Mouse (Mus musculus) liver, adult 2 months (tissue): Measurements from ENCODE around the gene Slc26a5. TPM values are rescaled to one million over a fixed set of nuclear protein-coding genes. Genes with fewer than 3 reads are reported as not detected.

Source experiments
- DNase-seq: peaks from one replicate; pipeline ENCODE4 v3.0.0-alpha.2; 2011; ENCODE audit warnings: low read depth, low spot score; ENCODE audit errors: extremely low read depth
- H3K27ac ChIP-seq: fragments of 200-500 bp; replicated peaks from 2 replicates; pipeline ENCODE4 v1.5.1; 2012; ENCODE audit warnings: low read depth, mild to moderate bottlenecking, control low read depth, inconsistent platforms, low read length; ENCODE audit not compliant: insufficient read depth
- H3K27me3 ChIP-seq: fragments of 200-500 bp; 2 replicates; pipeline ENCODE4 v1.6.1; 2012; ENCODE audit warnings: mild to moderate bottlenecking, moderate library complexity, low read length, inconsistent platforms; ENCODE audit not compliant: control insufficient read depth, insufficient read depth
- H3K36me3 ChIP-seq: fragments of 200-500 bp; 2 replicates; pipeline ENCODE4 v1.6.1; 2012; ENCODE audit warnings: low read length, inconsistent platforms; ENCODE audit not compliant: control insufficient read depth, insufficient read depth
- H3K4me1 ChIP-seq: fragments of 200-500 bp; 2 replicates; pipeline ENCODE4 v1.6.1; 2011; ENCODE audit warnings: low read length; ENCODE audit not compliant: control insufficient read depth, insufficient read depth
- H3K4me3 ChIP-seq: fragments of 200-500 bp; 2 replicates; pipeline ENCODE4 v1.5.1; 2011; ENCODE audit warnings: low read depth, mild to moderate bottlenecking, control low read depth, low read length, moderate library complexity; ENCODE audit not compliant: insufficient read depth
- H3K79me2 ChIP-seq: fragments of 200-500 bp; 2 replicates; pipeline ENCODE4 v1.6.1; 2012; ENCODE audit warnings: inconsistent platforms, mild to moderate bottlenecking, low read length, moderate library complexity; ENCODE audit not compliant: control insufficient read depth, insufficient read depth
- H3K9ac ChIP-seq: fragments of 200-500 bp; 2 replicates; pipeline ENCODE4 v1.6.1; 2012; ENCODE audit warnings: low read depth, mild to moderate bottlenecking, control low read depth, inconsistent platforms, low read length
- CTCF ChIP-seq: fragments of 200-500 bp; IDR thresholded peaks from 2 replicates; pipeline ENCODE4 v1.5.1; 2011; ENCODE audit warnings: low read depth, low read length, control low read depth
- POLR2A ChIP-seq: fragments of 200-500 bp; IDR thresholded peaks from 2 replicates; pipeline ENCODE4 v1.6.1; 2011; ENCODE audit warnings: low read length, control low read depth; ENCODE audit not compliant: insufficient read depth; ENCODE audit errors: extremely low read depth
- WGBS: fragments of 180-500 bp; shearing (Covaris S2); methylation state at CpG from one replicate; pipeline ENCODE4 v1.1.7; 2018; 5-methylcytosine and 5-hydroxymethylcytosine counted together
- polyA plus RNA-seq: library from polyadenylated mRNA; depleted of rRNA; stranded (reverse); fragments of >200 nt; gene quantifications from 2 replicates; pipeline ENCODE4 v1.2.3, GENCODE M21; 2012; rRNA removed
- total RNA-seq: library from RNA; depleted of rRNA; stranded (reverse); fragments of >200 nt; gene quantifications from 2 replicates; pipeline ENCODE4 v1.2.3, GENCODE M21; 2014; rRNA removed

Slc26a5 gene
- total and polyA plus RNA-seq, 2 experiments: not detected

DNA sequence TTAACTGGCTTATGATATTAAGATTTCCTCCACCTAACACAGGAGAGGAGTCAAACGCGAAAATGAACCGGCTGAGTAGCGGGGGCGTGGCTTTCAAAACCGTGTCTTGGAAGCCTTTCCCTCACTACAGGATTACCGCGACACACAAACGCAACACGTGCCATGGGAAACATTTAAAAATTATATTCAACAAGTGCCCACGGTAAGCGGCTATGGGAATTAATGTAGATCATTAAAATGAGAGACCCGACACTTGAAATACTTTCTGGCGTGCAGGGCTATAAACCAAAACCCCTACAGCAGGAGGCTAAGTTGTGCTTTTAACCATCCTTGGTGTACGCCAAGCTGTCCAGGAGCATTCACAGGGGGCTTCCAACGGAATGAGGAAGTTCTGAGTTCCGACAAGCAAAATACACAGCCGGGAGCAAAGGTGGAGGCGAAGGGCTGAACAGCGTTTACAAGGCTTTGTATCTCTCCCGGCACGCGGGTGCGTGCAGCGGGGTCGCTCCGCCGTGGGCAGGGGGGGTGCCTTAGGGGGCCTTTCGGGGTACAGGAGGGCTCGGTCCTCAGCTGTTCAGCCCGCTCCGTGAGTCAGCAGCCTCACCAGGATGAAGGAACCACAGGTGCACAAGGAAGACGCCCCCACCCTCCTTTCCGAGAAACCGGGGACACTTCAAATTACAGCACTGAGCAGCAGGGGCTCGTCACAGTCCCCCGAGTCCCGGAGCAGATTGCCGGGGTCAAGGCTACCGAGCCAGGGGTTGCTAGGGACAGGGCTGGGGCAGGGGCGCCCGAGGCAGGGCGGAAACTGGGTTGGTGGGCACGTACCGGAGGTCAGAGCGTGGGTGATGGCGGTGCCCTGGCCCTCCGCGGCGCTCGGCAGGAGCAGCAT, 81.0 kb downstream of the Slc26a5 start:
- Histone ChIP-seq H3K27ac (peak overlapping the region; percentile 48; the same call in 1 of the 2 replicates), H3K79me2 (peaks cover 22% of the 10 kb centered on the region; the same call in 1 of the 2 replicates), H3K4me3 (peak overlapping the region; percentile 99), H3K9ac (peak overlapping the region; percentile 96), H3K36me3 (peaks cover 21% of the 10 kb centered on the region; the same call in 1 of the 2 replicates), H3K4me1 (peaks cover 14% of the 10 kb centered on the region), H3K27me3 (no peaks in the 10 kb centered on the region)
- under 1% methylated on average over 50 of the region's 51 CpGs for whole genome bisulfite sequencing
- DNase-seq: peak; percentile 35
- TF ChIP-seq CTCF (no peak), POLR2A (no peak)

DNA sequence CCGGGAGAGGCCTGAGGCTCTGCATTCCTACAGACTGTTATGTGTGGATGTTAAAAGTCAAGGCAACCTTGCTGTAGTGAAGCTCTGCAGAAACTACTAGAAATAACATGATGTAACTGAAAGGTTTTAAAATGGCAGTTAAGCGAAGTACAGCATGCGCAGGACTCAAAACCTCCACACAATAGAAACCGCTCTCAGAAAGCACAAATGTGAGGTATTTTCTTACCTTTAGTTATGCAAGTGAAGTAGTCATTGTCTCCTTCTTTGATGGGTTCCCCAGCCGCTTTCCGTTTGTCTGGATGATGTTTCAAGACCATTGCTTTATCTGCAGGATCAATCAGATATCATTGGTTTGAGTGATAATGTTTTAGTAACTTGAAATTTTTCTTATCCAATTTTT, 88.9 kb downstream of the Slc26a5 start:
- TF ChIP-seq CTCF (no peak), POLR2A (no peak)
- H3K9ac ChIP-seq: no peak overlapping the region
- no peaks in the 10 kb centered on the region for H3K27me3 ChIP-seq
- no peak overlapping the region for H3K4me3 ChIP-seq
- H3K27ac ChIP-seq: no peak overlapping the region
- no peaks in the 10 kb centered on the region for H3K79me2 ChIP-seq
- H3K36me3 ChIP-seq: peaks cover 46% of the 10 kb centered on the region
- WGBS: 97% methylated on average over 6 of the region's 6 CpGs
- no peaks in the 10 kb centered on the region for H3K4me1 ChIP-seq
- DNase-seq: no peak

DNA sequence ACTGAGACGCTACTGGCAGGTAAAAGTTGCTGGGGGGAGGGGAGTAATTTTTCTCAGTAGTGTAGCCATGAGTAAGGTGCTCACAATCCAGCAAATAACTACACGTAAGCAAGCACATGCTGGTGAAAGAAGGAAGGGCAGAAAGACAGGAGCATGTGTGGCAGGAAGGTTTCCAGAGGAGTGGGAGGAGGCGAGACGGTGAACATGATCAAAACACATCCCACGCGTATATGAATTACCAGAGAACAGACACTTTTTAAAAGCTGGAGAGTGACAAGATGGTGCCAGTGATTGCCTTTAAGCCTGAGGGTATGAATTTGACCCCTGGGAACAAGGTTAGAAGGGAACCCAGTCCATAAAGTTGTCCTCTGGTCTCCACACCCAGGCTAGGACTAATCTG, 95.6 kb downstream of the Slc26a5 start:
- TF ChIP-seq POLR2A (no peak), CTCF (no peak)
- Histone ChIP-seq H3K9ac (no peak overlapping the region), H3K27me3 (no peaks in the 10 kb centered on the region), H3K36me3 (peaks cover 52% of the 10 kb centered on the region), H3K27ac (no peak overlapping the region), H3K79me2 (no peaks in the 10 kb centered on the region), H3K4me1 (no peaks in the 10 kb centered on the region), H3K4me3 (no peak overlapping the region)
- 96% methylated on average over 6 of the region's 6 CpGs for WGBS
- DNase-seq: no peak

DNA sequence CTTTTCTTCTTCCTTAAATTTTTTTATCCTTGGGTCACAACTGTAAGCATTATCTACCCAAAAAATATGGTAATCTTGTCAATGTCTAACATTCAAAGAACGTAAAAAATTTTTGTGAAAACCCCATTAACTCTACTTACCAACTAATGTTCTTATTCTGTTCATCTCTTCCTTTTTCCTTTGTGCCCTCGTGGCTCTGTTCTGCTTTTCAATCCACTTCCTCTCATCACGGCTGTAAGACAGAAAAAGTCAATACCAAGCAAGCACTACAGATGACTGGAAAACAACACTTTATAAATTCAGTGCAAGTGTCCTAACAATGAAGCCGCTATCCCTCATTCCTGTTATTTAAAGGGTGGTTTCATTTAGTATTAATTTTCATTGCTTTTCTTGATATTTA, 96.9 kb downstream of the Slc26a5 start:
- Histone ChIP-seq H3K79me2 (no peaks in the 10 kb centered on the region), H3K4me1 (no peaks in the 10 kb centered on the region), H3K27me3 (no peaks in the 10 kb centered on the region), H3K9ac (no peak overlapping the region), H3K27ac (no peak overlapping the region), H3K4me3 (no peak overlapping the region), H3K36me3 (peaks cover 50% of the 10 kb centered on the region)
- DNase-seq: no peak
- TF ChIP-seq CTCF (no peak), POLR2A (no peak)
- WGBS: 82% methylated on average over 4 of the region's 4 CpGs

Other genes starting within 250 kb of the Slc26a5 start
- gene Fbxl13, start 220.0 kb downstream of the Slc26a5 start, total RNA-seq: under 0.01 and 0.07 TPM in 2 replicates
- gene Fbxl13, start 220.0 kb downstream of the Slc26a5 start, polyA plus RNA-seq: 0.04 TPM in 1 of 2 replicates, not detected in the other
- 9.3 and 10.5 TPM in 2 replicates for gene Armc10, start 219.8 kb downstream of the Slc26a5 start, total RNA-seq
- 14.6 and 28.3 TPM in 2 replicates for gene Armc10, start 219.8 kb downstream of the Slc26a5 start, polyA plus RNA-seq
- gene Napepld, start 164.2 kb downstream of the Slc26a5 start, total RNA-seq: 0.83 and 0.87 TPM in 2 replicates
- gene Napepld, start 164.2 kb downstream of the Slc26a5 start, polyA plus RNA-seq: 0.37 and 0.40 TPM in 2 replicates
- gene Pmpcb, start 128.5 kb downstream of the Slc26a5 start, total RNA-seq: 160 and 167 TPM in 2 replicates
- 63.4 and 71.6 TPM in 2 replicates for gene Pmpcb, start 128.5 kb downstream of the Slc26a5 start, polyA plus RNA-seq
- 8.7 and 10.6 TPM in 2 replicates for gene Dnajc2, start 80.4 kb downstream of the Slc26a5 start, total RNA-seq
- 4.9 and 7.0 TPM in 2 replicates for gene Dnajc2, start 80.4 kb downstream of the Slc26a5 start, polyA plus RNA-seq
- 48.0 and 50.0 TPM in 2 replicates for gene Psmc2, start 80.3 kb downstream of the Slc26a5 start, total RNA-seq
- 30.3 and 31.3 TPM in 2 replicates for gene Psmc2, start 80.3 kb downstream of the Slc26a5 start, polyA plus RNA-seq